Mouse (Mus musculus): ENCODE data around the gene Spock1.

- no peak for TF ChIP-seq CTCF (IDR thresholded peaks at IDR 0.05; ENCODE audit: low read depth, low read length)
- no peak for TF ChIP-seq POLR2A (IDR thresholded peaks at IDR 0.05; ENCODE audit: extremely low read depth, insufficient read depth, low read length)
Measured at GRCm38 (mm10) chr13:57667621-57668020, 240.5 kb downstream of the Spock1 start.

Data from liver, adult 2 months (tissue).